Mouse (Mus musculus) regulatory T cell (primary cell): ENCODE data around the gene Magi2.

Source experiments
- in situ Hi-C: fragments of 300-600 bp; cut with MboI, MseI; formaldehyde crosslinking; loops from one replicate; pipeline ENCODE4 v1.15.1; 2025; ENCODE audit warnings: high pct_unique_total_duplicates

Gene Magi2

GRCm38 (mm10) chr5:20492679-20493078 lies 1265.8 kb downstream of the Magi2 start:
- in situ Hi-C loops, result no loop called here

- in situ Hi-C loops, result no loop called here
Observed at GRCm38 (mm10) chr5:20494010-20494409, 1267.2 kb downstream of the Magi2 start.

DNA sequence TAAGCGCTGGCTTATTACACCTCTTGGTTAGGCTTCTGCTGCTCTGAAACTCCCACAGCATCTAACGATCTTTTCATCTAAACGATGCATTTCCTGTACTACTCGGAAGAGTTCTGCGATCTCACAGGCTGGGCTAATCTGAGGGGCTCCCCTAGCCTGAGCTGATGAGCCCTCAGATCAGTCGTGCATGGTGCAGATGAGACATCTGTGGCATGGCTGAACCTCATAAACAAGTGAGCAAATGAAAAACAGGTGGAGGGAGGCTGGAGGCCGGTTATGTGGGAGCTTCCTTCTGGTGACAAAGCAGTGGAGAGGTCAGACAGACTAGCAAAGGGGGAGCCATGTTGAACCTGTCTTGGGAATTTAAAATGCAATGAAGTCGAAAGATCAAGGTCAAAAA lies 1270.1 kb downstream of the Magi2 start:
- in situ Hi-C loops, result no loop called here

- in situ Hi-C loops, result no loop called here
Observed at GRCm38 (mm10) chr5:20499031-20499600, 1272.3 kb downstream of the Magi2 start.

DNA sequence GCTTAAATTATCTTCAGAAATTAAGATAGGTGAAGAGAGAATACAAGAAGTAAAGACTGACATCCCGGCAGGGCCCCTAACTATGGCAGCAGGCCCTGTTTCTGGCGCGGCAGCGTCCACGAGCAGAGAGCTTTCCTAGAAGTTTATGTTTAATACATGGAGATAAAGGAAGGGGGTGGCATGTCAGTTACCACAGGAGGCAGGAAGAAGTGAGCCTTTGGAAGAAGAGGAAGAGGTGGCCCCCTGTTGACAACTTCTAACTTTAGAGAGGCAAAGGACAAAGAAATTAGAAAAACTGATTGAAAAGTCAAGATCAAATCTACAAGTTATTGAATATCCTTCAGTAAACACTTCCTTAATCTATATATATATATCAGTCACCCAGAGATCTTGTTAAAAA lies 1281.8 kb downstream of the Magi2 start:
- in situ Hi-C loops, result no loop called here

GRCm38 (mm10) chr5:20509606-20510005 lies 1282.8 kb downstream of the Magi2 start:
- in situ Hi-C loops, result no loop called here

GRCm38 (mm10) chr5:20512377-20513126 lies 1285.7 kb downstream of the Magi2 start:
- in situ Hi-C loops, result no loop called here

DNA sequence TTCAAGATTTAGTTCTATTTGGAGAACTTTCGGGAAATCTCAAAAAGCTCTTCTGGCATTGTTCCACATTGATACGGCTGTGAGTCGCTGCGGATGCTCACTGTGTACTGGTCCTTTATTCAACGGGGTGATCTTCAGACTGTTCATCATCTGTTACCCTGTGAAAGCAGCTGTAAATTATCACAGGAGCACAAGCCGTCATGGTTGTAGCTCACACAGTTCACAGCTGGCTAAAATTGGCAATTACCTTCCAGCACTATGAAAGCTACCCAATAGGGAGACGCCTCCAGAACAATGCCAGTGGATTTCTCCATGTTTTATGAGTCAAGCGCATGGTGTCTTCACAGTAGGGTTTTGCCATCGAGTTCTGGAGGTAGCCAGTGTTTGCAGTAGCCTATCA lies 1294.8 kb downstream of the Magi2 start:
- in situ Hi-C loops, result no loop called here

DNA sequence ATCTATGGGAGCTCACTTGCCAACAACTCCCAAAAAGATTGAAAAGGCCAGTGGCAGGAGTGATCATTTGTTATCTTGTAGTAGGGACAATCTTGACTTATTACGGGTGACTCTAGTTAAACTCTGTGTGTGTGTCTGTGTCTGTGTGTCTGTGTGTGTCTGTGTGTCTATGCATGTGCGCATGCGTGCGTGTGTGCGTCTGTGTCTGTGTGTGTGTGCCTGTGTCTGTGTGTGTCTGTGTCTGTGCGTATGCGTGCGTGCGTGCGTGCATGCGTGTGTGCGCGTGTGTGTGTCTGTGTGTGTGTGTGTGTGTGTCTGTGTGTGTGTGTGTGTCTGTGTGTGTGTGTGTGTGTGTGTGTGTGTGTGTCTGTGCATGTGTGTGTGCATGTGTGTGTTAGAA lies 1295.2 kb downstream of the Magi2 start:
- in situ Hi-C loops, result no loop called here

DNA sequence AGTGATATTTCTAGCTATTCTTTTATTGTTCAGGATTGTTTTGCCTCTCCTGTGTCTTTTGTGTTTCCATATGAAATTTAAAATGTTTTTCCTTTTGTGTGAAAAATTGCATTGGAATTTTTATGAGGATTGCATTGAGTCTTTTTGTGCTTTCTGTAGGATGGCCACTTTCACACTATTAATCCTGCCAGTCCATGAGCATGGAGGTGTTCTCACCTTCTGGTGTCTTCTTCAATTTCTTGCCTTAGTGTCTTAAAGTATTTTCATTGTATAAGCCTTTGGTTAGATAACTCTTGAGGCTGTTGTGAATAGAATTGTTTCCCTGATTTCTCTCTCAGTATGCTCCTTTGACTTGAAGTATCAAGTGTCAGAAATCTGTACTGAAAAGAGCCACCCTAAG lies 1296.9 kb downstream of the Magi2 start:
- in situ Hi-C loops, result no loop called here

DNA sequence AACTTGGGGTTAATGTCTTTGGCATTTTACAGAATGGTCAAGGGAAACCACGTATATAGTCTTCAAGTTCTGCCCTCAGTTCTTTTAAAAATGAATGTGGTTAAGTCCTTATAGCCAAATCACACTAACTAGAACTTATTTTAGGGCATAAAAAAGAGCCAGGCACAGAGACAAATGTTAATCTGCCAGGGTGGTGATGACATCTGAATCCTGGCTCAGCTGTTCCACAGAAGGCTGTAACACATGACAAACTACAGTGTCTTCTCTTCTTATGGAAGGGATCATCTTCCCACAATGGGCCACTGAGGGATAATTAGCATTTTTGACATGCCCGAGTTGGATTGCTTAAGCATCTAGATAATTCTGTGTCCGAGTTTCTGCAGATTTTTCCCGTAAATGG lies 1299.8 kb downstream of the Magi2 start:
- in situ Hi-C loops, result loop anchor here (25.0 kb wide), 1 partner anchor 1711 kb away; no protein-coding TSS in a partner anchor

DNA sequence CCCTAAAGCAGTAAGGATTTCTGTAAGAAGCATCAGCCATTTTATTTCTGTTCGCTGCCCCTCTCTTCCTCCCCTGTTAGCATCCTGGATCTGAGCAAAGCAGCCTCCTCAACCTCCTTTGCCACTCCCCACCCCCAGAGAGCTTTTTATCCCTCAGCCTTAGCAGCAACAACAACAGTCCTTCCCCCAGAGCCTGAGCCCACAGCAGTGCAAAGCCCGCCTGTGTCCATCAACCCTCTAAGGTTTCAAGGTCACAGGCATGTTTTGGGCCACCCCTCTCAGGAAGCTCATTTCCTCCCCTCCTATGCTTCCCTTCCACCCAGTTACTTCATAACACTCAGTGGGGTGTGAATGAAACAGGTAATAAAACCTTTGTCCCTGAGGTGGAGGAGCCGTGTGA lies 1309.7 kb downstream of the Magi2 start:
- in situ Hi-C loops, result loop anchor here (25.0 kb wide), 1 partner anchor 1701 kb away; no protein-coding TSS in a partner anchor

GRCm38 (mm10) chr5:20537369-20538022 lies 1310.7 kb downstream of the Magi2 start:
- in situ Hi-C loops, result loop anchor here (25.0 kb wide), 1 partner anchor 1700 kb away; no protein-coding TSS in a partner anchor

DNA sequence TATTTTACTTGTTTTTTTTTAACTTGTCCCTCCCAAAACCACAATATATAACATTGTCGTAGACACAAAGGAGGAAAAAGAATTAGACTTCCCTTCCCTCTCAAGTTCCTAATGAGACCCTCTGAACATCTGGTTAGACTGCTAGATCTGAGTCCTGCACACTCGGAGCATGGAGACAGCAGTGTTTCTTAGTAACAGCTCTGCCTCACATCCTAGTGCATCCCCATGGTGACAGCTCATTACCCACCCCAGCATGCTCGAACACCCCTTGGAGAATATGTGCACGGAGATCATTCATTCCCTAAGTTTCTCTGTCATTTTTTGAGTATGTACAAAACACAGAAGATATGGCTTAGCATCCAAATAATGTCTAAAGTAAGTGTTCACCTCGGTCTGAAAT lies 1317.5 kb downstream of the Magi2 start:
- in situ Hi-C loops, result loop anchor here (25.0 kb wide), 1 partner anchor 1693 kb away; no protein-coding TSS in a partner anchor

DNA sequence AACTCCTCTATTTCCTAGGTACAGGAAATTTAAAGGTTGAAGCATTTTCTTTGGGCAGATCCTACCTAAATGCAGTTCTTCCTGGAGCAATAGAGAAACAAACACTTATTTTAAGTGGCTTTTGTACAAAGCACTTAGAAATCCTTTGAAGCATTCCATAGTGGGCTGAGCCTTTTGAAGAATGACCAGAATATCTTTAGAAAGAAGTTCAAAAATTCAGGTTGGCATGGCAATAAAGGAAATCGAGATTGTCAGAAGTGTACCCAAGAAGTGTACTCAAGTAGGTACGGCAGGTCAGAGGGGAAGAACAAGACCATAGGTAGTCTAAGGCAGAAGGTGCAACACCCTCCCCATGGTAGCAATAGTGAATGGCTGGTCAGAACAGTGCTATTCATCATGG lies 1332.5 kb downstream of the Magi2 start:
- in situ Hi-C loops, result no loop called here

GRCm38 (mm10) chr5:20559821-20560220 lies 1333.0 kb downstream of the Magi2 start:
- in situ Hi-C loops, result no loop called here

- in situ Hi-C loops, result no loop called here
Observed at GRCm38 (mm10) chr5:20568421-20568820, 1341.6 kb downstream of the Magi2 start.

DNA sequence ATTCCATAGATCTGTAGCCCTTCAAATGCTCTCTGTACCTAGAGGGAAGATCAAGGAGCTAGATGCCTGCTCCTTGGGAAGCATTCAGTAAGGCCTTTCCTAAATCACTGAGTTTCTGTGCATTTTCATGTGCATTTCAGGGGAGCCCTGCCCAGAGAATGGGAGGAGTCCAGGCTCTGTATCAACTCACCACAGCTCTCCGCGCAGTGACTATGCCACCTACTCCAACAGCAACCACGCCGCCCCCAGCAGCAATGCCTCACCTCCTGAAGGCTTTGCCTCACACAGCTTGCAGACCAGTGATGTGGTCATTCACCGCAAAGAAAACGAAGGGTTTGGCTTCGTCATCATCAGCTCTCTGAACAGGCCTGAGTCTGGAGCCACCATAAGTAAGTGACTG lies 1342.1 kb downstream of the Magi2 start:
- in situ Hi-C loops, result no loop called here

DNA sequence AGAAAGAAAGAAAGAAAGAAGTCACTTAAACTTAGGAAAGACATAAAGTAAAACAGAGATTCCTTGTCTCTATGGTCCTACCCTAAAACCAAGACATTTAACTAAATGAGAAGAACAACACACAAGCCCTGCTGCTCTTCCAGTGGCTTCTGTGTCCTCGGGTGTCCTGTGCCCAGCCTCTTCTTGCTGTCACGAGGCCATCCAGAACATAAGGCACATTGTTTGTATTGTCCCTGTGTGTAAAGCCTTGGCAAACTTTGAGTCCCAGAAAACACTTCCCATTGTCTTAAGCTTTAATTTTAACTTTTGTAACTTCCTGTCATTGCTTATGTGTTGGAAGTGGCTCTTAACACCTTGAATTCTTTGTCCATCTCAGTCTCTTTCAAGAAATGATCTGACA lies 1348.0 kb downstream of the Magi2 start:
- in situ Hi-C loops, result loop anchor here (10.0 kb wide), 1 partner anchor 1760 kb away; no protein-coding TSS in a partner anchor

DNA sequence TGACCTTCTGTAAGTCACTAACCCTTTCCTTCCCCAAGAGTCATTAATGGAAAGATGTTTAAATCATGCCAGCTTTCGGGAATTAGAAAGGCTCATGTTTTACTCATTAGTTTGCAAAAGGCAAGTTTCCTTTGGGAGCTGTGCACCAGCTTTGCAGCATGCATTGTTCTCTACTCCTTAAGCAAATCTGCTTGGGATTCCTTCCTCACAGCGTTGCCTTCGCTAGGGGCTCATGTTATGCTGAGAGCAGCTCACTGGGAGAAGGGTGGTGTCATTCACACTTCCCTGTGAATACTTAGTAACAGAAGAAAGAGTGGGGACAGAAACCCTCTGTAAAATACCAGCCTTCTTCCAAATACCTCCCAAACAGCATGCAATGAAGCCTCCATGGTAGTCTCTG lies 1349.0 kb downstream of the Magi2 start:
- in situ Hi-C loops, result loop anchor here (10.0 kb wide), 1 partner anchor 1761 kb away; no protein-coding TSS in a partner anchor

- in situ Hi-C loops, result loop anchor here (10.0 kb wide), 1 partner anchor 1761 kb away; no protein-coding TSS in a partner anchor
Observed at GRCm38 (mm10) chr5:20576266-20576665, 1349.4 kb downstream of the Magi2 start.

- in situ Hi-C loops, result loop anchor here (10.0 kb wide), 1 partner anchor 1764 kb away; no protein-coding TSS in a partner anchor
Observed at GRCm38 (mm10) chr5:20578666-20579065, 1351.8 kb downstream of the Magi2 start.
